Mouse (Mus musculus): ENCODE results near the gene Hist1h3d. TPM values are rescaled to one million over a fixed set of nuclear protein-coding genes. Genes with fewer than 3 reads are reported as not detected.

Gene Hist1h3d
- polyA plus RNA-seq, 1 experiment from 2014 or later, result not detected

Other genes with a start within 250 kb of the Hist1h3d start
- 11.3 TPM for gene Zfp322a, start 206.6 kb upstream of the Hist1h3d start, polyA plus RNA-seq (2017; shearing (Covaris generic))
- 14.7 TPM for gene Abt1, start 151.9 kb upstream of the Hist1h3d start, polyA plus RNA-seq (2017; shearing (Covaris generic))
- not detected for gene Btn1a1, start 109.9 kb upstream of the Hist1h3d start, polyA plus RNA-seq (2017; shearing (Covaris generic))
- not detected for gene Btn2a2, start 86.9 kb upstream of the Hist1h3d start, polyA plus RNA-seq (2017; shearing (Covaris generic))
- 4.7 TPM for gene Hist1h4h, start 44.7 kb upstream of the Hist1h3d start, polyA plus RNA-seq (2017; shearing (Covaris generic))
- gene Hist1h2af, start 41.9 kb upstream of the Hist1h3d start, polyA plus RNA-seq (2017; shearing (Covaris generic)), result not detected
- gene Hist1h3g, start 40.3 kb upstream of the Hist1h3d start, polyA plus RNA-seq (2017; shearing (Covaris generic)), result not detected
- gene Hist1h2bh, start 32.4 kb upstream of the Hist1h3d start, polyA plus RNA-seq (2017; shearing (Covaris generic)), result 0.29 TPM
- 1.1 TPM for gene Hist1h3f, start 31.7 kb upstream of the Hist1h3d start, polyA plus RNA-seq (2017; shearing (Covaris generic))
- gene Hist1h4f, start 24.1 kb upstream of the Hist1h3d start, polyA plus RNA-seq (2017; shearing (Covaris generic)), result not detected
- 0.21 TPM for gene Hist1h1d, start 22.5 kb upstream of the Hist1h3d start, polyA plus RNA-seq (2017; shearing (Covaris generic))
- gene Hist1h3e, start 13.4 kb upstream of the Hist1h3d start, polyA plus RNA-seq (2017; shearing (Covaris generic)), result 2.8 TPM
- gene Hist1h2ae, start 4.5 kb upstream of the Hist1h3d start, polyA plus RNA-seq (2017; shearing (Covaris generic)), result 1.7 TPM
- gene Hist1h2bg, start 4.4 kb upstream of the Hist1h3d start, polyA plus RNA-seq (2017; shearing (Covaris generic)), result 3.7 TPM
- gene Hist1h2bf, start 1.6 kb upstream of the Hist1h3d start, polyA plus RNA-seq (2017; shearing (Covaris generic)), result not detected
- 0.70 TPM for gene Hist1h2ad, start 1.4 kb upstream of the Hist1h3d start, polyA plus RNA-seq (2017; shearing (Covaris generic))
- gene Hist1h4d, start 5.8 kb downstream of the Hist1h3d start, polyA plus RNA-seq (2017; shearing (Covaris generic)), result 14.8 TPM
- gene Hist1h2be, start 45.4 kb downstream of the Hist1h3d start, polyA plus RNA-seq (2017; shearing (Covaris generic)), result 2.0 TPM
- 4.4 TPM for gene Hist1h1e, start 46.8 kb downstream of the Hist1h3d start, polyA plus RNA-seq (2017; shearing (Covaris generic))
- gene Hist1h2ac, start 108.2 kb downstream of the Hist1h3d start, polyA plus RNA-seq (2017; shearing (Covaris generic)), result 0.29 TPM
- 10.1 TPM for gene Hist1h2bc, start 108.4 kb downstream of the Hist1h3d start, polyA plus RNA-seq (2017; shearing (Covaris generic))
- not detected for gene Hist1h1t, start 120.1 kb downstream of the Hist1h3d start, polyA plus RNA-seq (2017; shearing (Covaris generic))
- gene Hist1h4c, start 122.7 kb downstream of the Hist1h3d start, polyA plus RNA-seq (2017; shearing (Covaris generic)), result 4.5 TPM
- 0.79 TPM for gene Hfe, start 135.1 kb downstream of the Hist1h3d start, polyA plus RNA-seq (2017; shearing (Covaris generic))
- 34.3 TPM for gene Hist1h1c, start 163.0 kb downstream of the Hist1h3d start, polyA plus RNA-seq (2017; shearing (Covaris generic))
- not detected for gene Hist1h3c, start 169.8 kb downstream of the Hist1h3d start, polyA plus RNA-seq (2017; shearing (Covaris generic))
- gene Hist1h2bb, start 171.0 kb downstream of the Hist1h3d start, polyA plus RNA-seq (2017; shearing (Covaris generic)), result not detected
- not detected for gene Hist1h2ab, start 175.4 kb downstream of the Hist1h3d start, polyA plus RNA-seq (2017; shearing (Covaris generic))
- gene Hist1h3b, start 176.5 kb downstream of the Hist1h3d start, polyA plus RNA-seq (2017; shearing (Covaris generic)), result not detected
- gene Hist1h4b, start 181.2 kb downstream of the Hist1h3d start, polyA plus RNA-seq (2017; shearing (Covaris generic)), result 6.6 TPM
- not detected for gene Hist1h4a, start 185.5 kb downstream of the Hist1h3d start, polyA plus RNA-seq (2017; shearing (Covaris generic))
- 3.8 TPM for gene Hist1h3a, start 186.6 kb downstream of the Hist1h3d start, polyA plus RNA-seq (2017; shearing (Covaris generic))
- not detected for gene Hist1h1a, start 187.9 kb downstream of the Hist1h3d start, polyA plus RNA-seq (2017; shearing (Covaris generic))
- gene Trim38, start 194.2 kb downstream of the Hist1h3d start, polyA plus RNA-seq (2017; shearing (Covaris generic)), result not detected
- not detected for gene Slc17a2, start 231.2 kb downstream of the Hist1h3d start, polyA plus RNA-seq (2017; shearing (Covaris generic))